Mouse (Mus musculus) heart, postnatal 0 days (tissue): ENCODE measurements around the gene 4930469K13Rik.

Source experiments
- CTCF ChIP-seq: IDR thresholded peaks from 2 replicates; pipeline ENCODE4 v1.5.1; 2016; ENCODE audit warnings: antibody characterized with exemption, control low read depth, low read depth
- EP300 ChIP-seq: IDR thresholded peaks from 2 replicates; pipeline ENCODE4 v1.6.1; 2016; ENCODE audit warnings: antibody characterized with exemption, low read depth

DNA sequence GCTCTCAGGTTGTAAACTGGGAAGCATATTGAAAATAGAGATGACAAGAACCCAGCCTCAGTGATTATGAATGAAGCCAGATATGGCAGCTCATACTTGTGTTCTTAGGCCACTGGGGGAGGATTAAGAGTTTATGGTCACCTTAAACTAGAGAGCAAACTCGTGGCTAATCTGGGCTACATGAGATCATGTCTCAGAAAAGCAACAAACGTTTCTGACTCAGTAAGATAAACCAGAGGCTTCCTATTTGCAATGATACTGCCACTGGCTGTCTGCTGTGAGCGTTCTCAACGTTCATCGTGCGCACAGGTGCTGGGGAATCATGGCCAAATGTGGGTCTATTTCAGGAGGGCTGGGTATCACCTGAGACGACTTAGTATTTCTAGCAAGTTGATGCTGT, 14.6 kb downstream of the 4930469K13Rik start:
- TF ChIP-seq CTCF (no peak), EP300 (no peak)
